Mouse (Mus musculus) heart, embryonic 13.5 days (tissue): ENCODE measurements at regions not wholly inside any gene's neighbourhood (a gene's known extent, or its start where the extent isn't known, plus 50 kb on each side); places are given as distances from the start of the nearest gene placed in this dataset.

Experiments used
- ATAC-seq: fragments of 200-750 bp; cut with Nextera tagmentation; 2 replicates; pipeline ENCODE4 v1.8.0; 2017; ENCODE audit warnings: moderate TSS enrichment; ENCODE audit not compliant: insufficient number of reproducible peaks, low FRiP score, low TSS enrichment; ENCODE audit errors: extremely low read depth
- H3K27ac ChIP-seq: fragments of 300-500 bp; sonication (generic); replicated peaks from 2 replicates; pipeline ENCODE4 v1.5.1; 2015; ENCODE audit warnings: moderate library complexity, mild to moderate bottlenecking, inconsistent platforms
- H3K27me3 ChIP-seq: fragments of 300-500 bp; sonication (generic); replicated peaks from 2 replicates; pipeline ENCODE4 v1.6.1; 2015; ENCODE audit warnings: mild to moderate bottlenecking, inconsistent platforms
- H3K36me3 ChIP-seq: fragments of 300-500 bp; sonication (generic); 2 replicates; pipeline ENCODE4 v1.6.1; 2015; ENCODE audit warnings: mild to moderate bottlenecking, inconsistent platforms
- H3K4me1 ChIP-seq: fragments of 300-500 bp; sonication (generic); 2 replicates; pipeline ENCODE4 v1.6.1; 2015; ENCODE audit warnings: inconsistent platforms
- H3K4me2 ChIP-seq: fragments of 300-500 bp; sonication (generic); 2 replicates; pipeline ENCODE4 v1.6.1; 2015; ENCODE audit warnings: inconsistent platforms, mild to moderate bottlenecking, moderate library complexity
- H3K4me3 ChIP-seq: fragments of 300-500 bp; sonication (generic); 2 replicates; pipeline ENCODE4 v1.5.1; 2015; ENCODE audit warnings: moderate library complexity, mild to moderate bottlenecking, inconsistent platforms
- H3K9ac ChIP-seq: fragments of 300-500 bp; sonication (generic); 2 replicates; pipeline ENCODE4 v1.6.1; 2015; ENCODE audit warnings: inconsistent platforms, mild to moderate bottlenecking, moderate library complexity
- H3K9me3 ChIP-seq: fragments of 300-500 bp; sonication (generic); 2 replicates; pipeline ENCODE4 v1.6.1; 2016; ENCODE audit warnings: inconsistent platforms
- WGBS: fragments of 180-500 bp; shearing (Covaris S2); methylation state at CpG from one replicate; pipeline ENCODE4 v1.1.7; 2015; ENCODE audit warnings: mixed read lengths; 5-methylcytosine and 5-hydroxymethylcytosine counted together

- H3K27me3 ChIP-seq, result no peaks in the 10 kb centered on the region
- WGBS, result 70% methylated on average over 4 of the region's 4 CpGs
- H3K27ac ChIP-seq, result no peak overlapping the region
- H3K36me3 ChIP-seq, result no peaks in the 10 kb centered on the region
- no peak overlapping the region for H3K4me3 ChIP-seq
- no peaks in the 10 kb centered on the region for H3K4me1 ChIP-seq
- no peak for ATAC-seq
- H3K4me2 ChIP-seq, result no peak overlapping the region
- H3K9me3 ChIP-seq, result no peaks in the 10 kb centered on the region
- H3K9ac ChIP-seq, result no peak overlapping the region
Measured at GRCm38 (mm10) chr9:84360484-84360883, 435.5 kb downstream of the Bckdhb start.

DNA sequence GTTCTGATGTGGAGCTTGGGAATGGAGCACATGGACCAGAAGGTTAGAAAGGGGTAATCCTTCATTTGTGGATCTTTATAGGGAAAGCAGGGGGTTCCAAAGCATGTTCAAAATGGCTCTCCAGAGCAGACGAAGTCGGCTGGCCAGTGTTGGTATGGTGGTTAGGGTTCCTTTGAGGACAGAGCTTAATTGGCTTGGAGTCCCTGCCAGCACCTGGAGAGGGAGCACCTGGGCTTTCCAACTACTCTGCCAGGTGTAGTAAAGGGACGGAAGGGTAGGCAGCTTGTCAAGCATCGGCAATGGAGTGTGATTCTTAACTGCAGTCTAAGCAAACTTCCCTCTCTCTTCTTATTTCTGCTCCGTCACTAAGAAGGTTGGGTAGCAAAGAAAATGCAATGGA is 438.5 kb downstream of the Bckdhb start:
- 80% methylated on average over 5 of the region's 5 CpGs for WGBS
- no peak overlapping the region for H3K4me2 ChIP-seq
- no peak overlapping the region for H3K4me3 ChIP-seq
- H3K27ac ChIP-seq, result no peak overlapping the region
- H3K36me3 ChIP-seq, result no peaks in the 10 kb centered on the region
- no peaks in the 10 kb centered on the region for H3K9me3 ChIP-seq
- no peak overlapping the region for H3K9ac ChIP-seq
- H3K4me1 ChIP-seq, result no peaks in the 10 kb centered on the region
- ATAC-seq, result no peak
- H3K27me3 ChIP-seq, result no peaks in the 10 kb centered on the region

- H3K27me3 ChIP-seq, result no peaks in the 10 kb centered on the region
- H3K9ac ChIP-seq, result no peak overlapping the region
- H3K9me3 ChIP-seq, result 0 out of 2 replicates have a peak, but pooled peaks cover 2% of the 10 kb centered on the region
- no peak overlapping the region for H3K4me2 ChIP-seq
- no peaks in the 10 kb centered on the region for H3K36me3 ChIP-seq
- H3K27ac ChIP-seq, result no peak overlapping the region
- ATAC-seq, result no peak
- 30% methylated on average over 1 of the region's 1 CpGs for WGBS
- H3K4me1 ChIP-seq, result no peaks in the 10 kb centered on the region
- H3K4me3 ChIP-seq, result no peak overlapping the region
Measured at GRCm38 (mm10) chr9:84369200-84369599, 444.3 kb downstream of the Bckdhb start.

DNA sequence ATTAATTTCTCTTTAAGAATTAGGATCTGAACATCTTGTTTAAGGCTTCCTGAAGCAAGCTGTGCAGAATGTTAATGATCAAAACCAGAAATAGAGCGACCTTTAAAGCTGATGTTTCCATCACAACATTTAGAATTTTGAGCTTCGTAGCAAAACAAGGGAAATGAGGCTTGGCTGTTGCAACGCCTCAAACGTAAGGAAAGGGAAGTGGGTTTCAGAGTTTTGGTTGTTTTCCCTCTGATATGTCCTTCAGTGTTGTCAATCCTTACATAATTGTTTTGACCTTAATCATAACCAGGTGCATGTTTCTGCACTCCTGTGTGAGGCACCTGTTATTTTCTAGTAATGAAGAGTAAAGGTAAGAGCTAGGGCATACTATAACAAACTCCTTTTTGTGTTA is 445.3 kb downstream of the Bckdhb start:
- H3K4me3 ChIP-seq, result no peak overlapping the region
- H3K4me2 ChIP-seq, result no peak overlapping the region
- ATAC-seq, result no peak
- H3K27me3 ChIP-seq, result no peaks in the 10 kb centered on the region
- H3K4me1 ChIP-seq, result no peaks in the 10 kb centered on the region
- 67% methylated on average over 4 of the region's 4 CpGs for WGBS
- peaks cover 6% of the 10 kb centered on the region; the same call in 1 of the 2 replicates for H3K9me3 ChIP-seq
- no peaks in the 10 kb centered on the region for H3K36me3 ChIP-seq
- H3K9ac ChIP-seq, result no peak overlapping the region
- no peak overlapping the region for H3K27ac ChIP-seq

GRCm38 (mm10) chr9:84375746-84376145 is 450.8 kb downstream of the Bckdhb start:
- Histone ChIP-seq H3K36me3 (no peaks in the 10 kb centered on the region), H3K4me3 (no peak overlapping the region), H3K27me3 (no peaks in the 10 kb centered on the region), H3K27ac (no peak overlapping the region), H3K9ac (no peak overlapping the region), H3K4me2 (no peak overlapping the region), H3K4me1 (no peaks in the 10 kb centered on the region), H3K9me3 (peaks cover 6% of the 10 kb centered on the region; the same call in 1 of the 2 replicates)
- WGBS, result 64% methylated on average over 2 of the region's 2 CpGs
- ATAC-seq, result no peak

DNA sequence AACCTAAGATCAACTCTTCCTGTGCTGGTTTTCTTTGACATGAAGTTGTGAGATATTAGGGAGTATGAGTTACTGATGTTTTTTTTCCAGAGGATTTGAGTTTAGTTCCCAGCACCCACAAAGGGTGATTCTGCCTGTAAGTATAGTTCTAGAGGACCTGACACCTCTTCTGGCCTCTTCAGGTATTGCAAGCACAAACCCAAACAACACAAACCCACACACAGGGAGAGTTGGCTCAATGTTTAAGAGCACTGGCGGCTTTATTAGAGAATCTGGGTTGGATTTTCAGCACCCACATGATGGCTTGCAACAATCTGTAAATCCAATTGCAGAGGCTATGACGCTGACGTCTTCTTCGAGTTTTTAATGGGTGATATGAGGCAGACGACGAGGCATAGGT is 451.7 kb downstream of the Bckdhb start:
- WGBS, result 85% methylated on average over 6 of the region's 6 CpGs
- Histone ChIP-seq H3K9me3 (peaks cover 6% of the 10 kb centered on the region; the same call in 1 of the 2 replicates), H3K36me3 (no peaks in the 10 kb centered on the region), H3K27ac (no peak overlapping the region), H3K4me1 (no peaks in the 10 kb centered on the region), H3K4me2 (no peak overlapping the region), H3K27me3 (no peaks in the 10 kb centered on the region), H3K4me3 (no peak overlapping the region), H3K9ac (no peak overlapping the region)
- ATAC-seq, result no peak

DNA sequence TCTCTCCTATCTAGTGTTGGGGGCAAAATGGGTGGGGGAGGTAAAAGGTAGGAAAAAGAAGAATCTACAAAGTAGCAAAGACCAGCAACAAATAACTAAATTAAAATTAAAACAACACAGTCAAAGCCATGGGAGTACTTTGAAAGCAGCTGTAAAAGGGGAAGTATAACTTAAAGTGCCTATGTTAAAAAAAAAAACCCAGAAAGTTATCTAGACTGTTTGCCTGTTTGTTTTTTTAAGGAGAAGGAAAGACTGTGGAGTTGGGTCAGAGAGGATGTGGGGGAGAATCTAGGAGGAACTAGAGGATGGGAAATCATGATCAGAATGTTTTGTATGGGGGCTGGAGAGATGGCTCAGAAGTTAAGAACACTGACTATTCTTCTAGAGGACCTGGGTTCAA is 457.0 kb downstream of the Bckdhb start:
- no peak overlapping the region for H3K4me3 ChIP-seq
- no peaks in the 10 kb centered on the region for H3K4me1 ChIP-seq
- no peak overlapping the region for H3K4me2 ChIP-seq
- H3K9me3 ChIP-seq, result no peaks in the 10 kb centered on the region
- H3K9ac ChIP-seq, result no peak overlapping the region
- ATAC-seq, result no peak
- H3K27ac ChIP-seq, result no peak overlapping the region
- H3K36me3 ChIP-seq, result no peaks in the 10 kb centered on the region
- H3K27me3 ChIP-seq, result no peaks in the 10 kb centered on the region

DNA sequence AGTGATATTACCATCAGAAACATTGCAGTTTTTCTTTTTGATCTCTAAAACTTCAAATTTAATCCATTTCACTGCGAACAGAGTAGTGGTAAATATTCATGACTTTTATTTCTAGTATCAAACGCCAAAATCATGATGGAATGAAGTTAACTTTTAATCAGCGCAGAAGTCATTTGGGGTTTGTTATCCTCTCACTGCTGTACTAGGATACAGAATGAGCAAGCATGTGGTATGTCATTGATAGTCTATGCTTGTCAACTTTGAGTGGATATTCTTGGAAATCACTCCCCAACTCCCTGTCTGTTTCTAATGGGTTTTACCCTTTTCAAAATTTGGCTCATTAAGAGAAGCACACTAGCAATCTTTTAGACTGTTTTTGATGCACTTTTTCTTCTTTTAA is 464.9 kb downstream of the Bckdhb start:
- Histone ChIP-seq H3K4me3 (no peak overlapping the region), H3K27ac (no peak overlapping the region), H3K9me3 (no peaks in the 10 kb centered on the region), H3K27me3 (no peaks in the 10 kb centered on the region), H3K9ac (no peak overlapping the region), H3K4me2 (no peak overlapping the region), H3K36me3 (no peaks in the 10 kb centered on the region), H3K4me1 (no peaks in the 10 kb centered on the region)
- WGBS, result 83% methylated on average over 3 of the region's 3 CpGs
- ATAC-seq, result no peak

GRCm38 (mm10) chr9:84394536-84395314 is 469.8 kb downstream of the Bckdhb start:
- Histone ChIP-seq H3K36me3 (no peaks in the 10 kb centered on the region), H3K4me3 (no peak overlapping the region), H3K4me2 (no peak overlapping the region), H3K9me3 (0 out of 2 replicates have a peak, but pooled peaks cover 2% of the 10 kb centered on the region), H3K27ac (no peak overlapping the region), H3K27me3 (no peaks in the 10 kb centered on the region), H3K9ac (no peak overlapping the region), H3K4me1 (no peaks in the 10 kb centered on the region)
- whole genome bisulfite sequencing, result 72% methylated on average over 3 of the region's 3 CpGs
- no peak for ATAC-seq

GRCm38 (mm10) chr9:84399481-84399880 is 474.5 kb downstream of the Bckdhb start:
- 0 out of 2 replicates have a peak, but pooled peaks cover 2% of the 10 kb centered on the region for H3K9me3 ChIP-seq
- H3K27me3 ChIP-seq, result no peaks in the 10 kb centered on the region
- no peak for ATAC-seq
- H3K36me3 ChIP-seq, result no peaks in the 10 kb centered on the region
- H3K4me3 ChIP-seq, result no peak overlapping the region
- 67% methylated on average over 3 of the region's 3 CpGs for WGBS
- H3K9ac ChIP-seq, result no peak overlapping the region
- no peaks in the 10 kb centered on the region for H3K4me1 ChIP-seq
- H3K4me2 ChIP-seq, result no peak overlapping the region
- H3K27ac ChIP-seq, result no peak overlapping the region

DNA sequence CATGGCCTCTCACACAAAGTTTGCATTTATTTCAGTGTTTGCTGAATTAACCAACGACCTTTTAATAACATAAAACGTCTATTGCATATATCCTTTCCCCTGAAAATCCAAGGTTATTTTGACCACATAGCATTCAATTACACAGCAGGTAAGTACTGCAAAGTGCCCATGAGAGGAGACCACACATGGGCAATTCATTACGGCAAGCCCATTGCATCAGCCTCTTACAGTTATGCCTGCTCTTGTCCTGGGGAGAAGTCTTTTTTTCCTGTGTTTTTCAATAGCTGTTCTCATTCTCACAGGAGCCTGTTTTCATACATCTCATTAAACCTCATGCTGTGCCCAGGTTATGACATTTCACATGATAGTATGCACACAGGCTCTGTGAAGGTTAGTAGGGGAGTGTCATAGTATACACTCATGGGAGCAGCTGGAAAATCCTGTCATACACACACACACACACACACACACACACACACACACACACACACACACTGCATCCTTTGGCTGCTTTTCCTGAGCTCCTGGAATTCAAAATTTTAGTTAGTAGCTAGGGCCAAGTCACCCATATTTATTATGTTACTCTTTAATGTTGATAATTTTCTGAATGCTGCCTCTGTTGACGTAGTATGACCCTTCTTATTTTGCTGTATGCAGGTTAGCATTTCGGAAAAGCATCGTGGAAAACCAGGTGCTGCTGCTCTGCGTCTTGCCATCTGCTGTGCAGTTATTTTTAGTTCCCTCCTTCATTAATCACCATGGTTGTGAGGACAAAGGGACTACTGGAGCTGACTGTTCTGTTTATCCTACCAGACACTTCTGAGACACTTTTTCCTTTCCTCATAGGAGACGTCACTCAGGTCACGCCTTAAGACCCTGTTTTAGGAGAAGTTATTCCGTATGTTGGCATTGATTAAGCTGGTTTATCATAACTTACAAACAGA is 483.6 kb downstream of the Bckdhb start:
- Histone ChIP-seq H3K9me3 (no peaks in the 10 kb centered on the region), H3K36me3 (no peaks in the 10 kb centered on the region), H3K4me3 (no peak overlapping the region), H3K27me3 (no peaks in the 10 kb centered on the region), H3K9ac (no peak overlapping the region), H3K27ac (0 out of 2 replicates have a peak overlapping the region, but pooled peaks have one; percentile 28), H3K4me2 (peak overlapping the region; percentile 38), H3K4me1 (peaks cover 12% of the 10 kb centered on the region)
- WGBS, result 33% methylated on average over 10 of the region's 10 CpGs
- no peak for ATAC-seq
